Mouse (Mus musculus) olfactory bulb, adult 2 months (tissue): ENCODE results near the gene Traf6. TPM values are rescaled to one million over a fixed set of nuclear protein-coding genes. Genes with fewer than 3 reads are reported as not detected.
A peak's percentile ranks its signal among the peaks of the same experiment; 100 is the strongest.

ENCODE experiments used
- H3K27ac ChIP-seq: fragments of 200-500 bp; 2 replicates; pipeline ENCODE4 v1.5.1; 2012; ENCODE audit warnings: low read depth, low read length; ENCODE audit not compliant: insufficient read depth
- H3K4me1 ChIP-seq: fragments of 200-500 bp; 2 replicates; pipeline ENCODE4 v1.6.1; 2012; ENCODE audit warnings: low read length; ENCODE audit not compliant: control insufficient read depth, insufficient read depth
- H3K4me3 ChIP-seq: fragments of 200-500 bp; 2 replicates; pipeline ENCODE4 v1.5.1; 2012; ENCODE audit warnings: mild to moderate bottlenecking, low read depth, low read length, moderate library complexity; ENCODE audit not compliant: insufficient read depth
- CTCF ChIP-seq: fragments of 200-500 bp; IDR thresholded peaks from 2 replicates; pipeline ENCODE4 v1.5.1; 2012; ENCODE audit warnings: low read depth, mild to moderate bottlenecking, low read length, moderate library complexity; ENCODE audit not compliant: insufficient read depth
- POLR2A ChIP-seq: fragments of 200-500 bp; IDR thresholded peaks from 2 replicates; pipeline ENCODE4 v1.6.1; 2012; ENCODE audit warnings: mild to moderate bottlenecking, low read depth, low read length, moderate library complexity; ENCODE audit not compliant: insufficient read depth
- WGBS: fragments of 180-500 bp; shearing (Covaris S2); methylation state at CpG from one replicate; pipeline ENCODE4 v1.1.7; 2018; 5-methylcytosine and 5-hydroxymethylcytosine counted together
- polyA plus RNA-seq: library from polyadenylated mRNA; stranded (reverse); fragments of >200 nt; gene quantifications from 2 replicates; pipeline ENCODE4 v1.2.4, GENCODE M21; 2012; ENCODE audit warnings: low replicate concordance; ENCODE audit not compliant: missing spikeins, insufficient read depth, insufficient read length

Gene Traf6
- not detected in 2 replicates for polyA plus RNA-seq

DNA sequence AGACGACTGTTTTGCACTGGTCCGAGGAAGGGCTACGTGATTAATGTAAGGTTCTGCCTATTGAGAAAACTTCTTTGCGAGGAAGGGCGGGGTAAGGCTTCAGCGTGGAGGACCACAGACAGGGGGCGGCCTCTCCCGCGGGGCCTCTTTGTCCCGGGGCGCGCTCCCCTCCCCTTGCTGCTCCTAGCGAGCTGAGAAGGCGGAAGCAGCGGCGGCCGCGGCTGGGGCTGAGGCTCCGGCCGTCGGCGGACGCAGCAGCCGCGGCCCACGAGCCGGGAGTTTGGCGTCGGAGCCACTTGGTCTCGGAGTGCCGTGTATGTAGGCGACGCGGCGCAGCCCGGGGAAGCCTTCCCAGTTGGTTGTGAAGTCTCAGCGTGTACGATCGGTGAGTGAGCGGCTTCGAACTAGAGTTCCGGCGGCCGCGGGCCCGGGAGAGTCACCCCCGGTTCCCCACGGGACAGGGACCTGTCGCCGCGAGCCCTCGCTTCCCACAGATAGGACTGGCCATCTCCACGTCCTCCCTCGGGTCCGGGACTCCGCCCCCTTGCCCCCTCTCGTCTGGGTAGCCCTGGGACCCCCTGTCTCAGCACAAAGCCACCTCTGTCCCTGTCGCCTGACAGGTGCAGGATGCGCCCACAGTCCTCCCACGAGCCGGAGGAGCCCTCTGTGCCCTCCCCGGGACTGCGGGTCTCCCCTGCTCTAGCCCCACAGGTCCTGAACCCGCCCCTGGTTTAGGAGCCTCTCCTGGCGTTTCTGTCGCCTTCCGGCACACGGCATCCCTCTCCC is at the start of gene Traf6:
Gene Traf6, plus strand, starts transcription at position 194 of the 786 bp plus-strand sequence.
- H3K4me1 ChIP-seq = no peaks in the 10 kb centered on the region
- WGBS = under 1% methylated on average over 68 of the region's 68 CpGs
- H3K27ac ChIP-seq = no peak within 1 kb of the TSS
- peak; percentile 75 for TF ChIP-seq POLR2A
- no peak; the same call in 1 of the 2 replicates for TF ChIP-seq CTCF
- H3K4me3 ChIP-seq = peak within 1 kb of the TSS; percentile 96

DNA sequence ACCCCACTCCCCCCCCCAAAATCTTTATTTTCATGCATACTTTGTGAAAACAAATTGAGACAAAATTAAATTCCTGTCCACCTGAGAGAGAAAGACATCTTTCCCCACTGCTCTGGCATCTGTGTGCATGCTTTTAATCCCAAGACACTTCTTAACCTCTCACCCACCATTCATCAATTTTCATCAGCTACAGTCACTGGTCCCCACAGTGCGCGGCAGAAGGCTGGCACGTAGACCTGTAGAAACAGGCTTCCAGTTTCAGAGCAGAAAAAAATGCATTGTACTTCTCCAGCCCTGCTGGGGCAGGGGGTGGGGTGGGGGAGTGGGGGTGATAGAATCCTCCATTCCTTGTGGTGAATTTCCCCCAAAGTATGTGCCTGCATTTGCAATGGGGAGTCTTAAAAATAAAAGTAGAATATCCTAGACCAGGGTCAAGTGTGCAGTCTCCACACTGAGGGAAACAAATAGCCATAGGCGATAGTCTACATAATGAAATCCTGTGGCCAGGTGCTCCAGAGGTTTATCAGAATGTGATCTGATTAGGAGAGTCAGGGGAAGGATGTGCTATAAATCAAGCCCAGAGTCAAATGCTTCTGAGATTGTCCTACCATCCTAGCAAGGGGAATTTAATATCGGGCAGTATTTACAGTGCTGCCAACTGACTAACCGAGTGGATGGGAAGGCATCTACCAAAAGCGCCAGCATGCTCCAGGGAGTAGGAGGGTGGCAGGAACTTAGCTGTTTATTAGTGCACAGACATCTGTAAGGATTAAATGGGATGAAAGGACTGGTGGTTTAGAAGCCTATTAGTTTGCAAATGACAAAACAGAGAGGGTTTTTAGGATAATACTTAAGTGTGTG is 39.0 kb upstream of the Traf6 start:
- no peak for TF ChIP-seq POLR2A
- TF ChIP-seq CTCF = no peak
- Histone ChIP-seq H3K4me1 (no peaks in the 10 kb centered on the region), H3K27ac (no peak overlapping the region), H3K4me3 (no peak overlapping the region)
- WGBS = 42% methylated on average over 7 of the region's 7 CpGs

DNA sequence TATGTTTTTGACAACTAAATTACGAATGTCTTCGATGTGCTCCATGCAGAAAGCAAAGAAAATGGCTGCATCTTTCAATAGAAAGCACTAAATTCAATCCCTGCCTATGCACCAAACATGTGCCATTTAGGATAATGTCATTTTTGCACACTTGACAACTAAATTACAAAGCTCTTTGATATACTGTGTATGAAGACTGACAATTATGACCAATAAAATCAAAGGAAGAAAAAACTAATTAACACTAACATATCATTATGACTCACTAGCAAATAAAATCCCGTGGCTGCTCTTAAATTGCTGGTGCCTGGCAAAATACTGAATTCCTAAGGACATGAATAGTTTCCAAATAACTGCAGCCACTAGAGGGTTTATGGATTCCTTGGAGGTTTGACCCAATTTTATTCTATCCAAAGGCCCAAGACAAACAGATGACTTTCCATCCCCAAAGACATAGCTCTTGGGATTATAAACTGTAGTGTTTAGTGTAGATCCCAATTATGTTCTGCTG is 38.3 kb upstream of the Traf6 start:
- Histone ChIP-seq H3K4me3 (no peak overlapping the region), H3K27ac (no peak overlapping the region), H3K4me1 (no peaks in the 10 kb centered on the region)
- WGBS = 23% methylated on average over 3 of the region's 3 CpGs
- TF ChIP-seq CTCF (no peak), POLR2A (no peak)

DNA sequence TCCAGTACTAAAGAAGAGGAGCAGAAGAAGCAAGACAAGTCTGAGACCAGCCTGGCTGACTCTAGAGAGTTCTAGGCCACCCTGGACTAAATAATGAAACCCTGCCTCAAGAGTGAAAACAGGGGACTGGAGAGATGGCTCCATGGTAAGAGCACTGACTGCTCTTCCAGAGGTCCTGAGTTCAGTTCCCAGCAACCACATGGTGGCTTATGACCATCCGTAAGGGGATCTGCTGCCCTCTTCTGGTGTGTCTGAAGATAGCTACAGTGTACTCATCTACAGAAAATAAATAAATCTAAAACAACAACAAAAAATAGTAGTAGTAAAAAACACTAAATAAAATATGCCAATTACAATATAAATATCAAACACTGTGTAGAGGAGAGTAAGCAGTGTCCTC is 32.4 kb upstream of the Traf6 start:
- no peaks in the 10 kb centered on the region for H3K4me1 ChIP-seq
- no peak overlapping the region for H3K4me3 ChIP-seq
- 94% methylated on average over 1 of the region's 1 CpGs for WGBS
- TF ChIP-seq POLR2A = no peak
- TF ChIP-seq CTCF = no peak
- no peak overlapping the region for H3K27ac ChIP-seq

DNA sequence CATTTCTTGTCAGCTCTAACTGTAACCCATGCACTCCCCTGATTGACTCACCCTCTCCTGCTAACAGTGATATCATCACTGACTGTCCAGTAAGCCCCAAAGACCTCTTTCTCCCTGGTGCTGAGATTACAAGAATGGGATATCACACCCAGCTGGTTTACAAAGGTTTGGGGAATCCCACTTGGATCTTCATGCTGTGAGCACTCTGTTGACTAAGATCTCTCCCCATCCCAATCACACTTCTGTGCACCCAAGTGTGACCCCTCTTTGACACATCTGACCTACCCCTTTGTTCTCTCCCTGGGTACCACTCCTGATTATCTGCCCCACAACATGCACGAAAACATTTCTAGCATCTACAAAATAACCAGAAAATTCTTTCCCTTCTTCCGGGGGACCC is 29.9 kb upstream of the Traf6 start:
- Histone ChIP-seq H3K4me1 (no peaks in the 10 kb centered on the region), H3K4me3 (no peak overlapping the region), H3K27ac (no peak overlapping the region)
- 88% methylated on average over 2 of the region's 2 CpGs for WGBS
- TF ChIP-seq CTCF (no peak), POLR2A (no peak)

DNA sequence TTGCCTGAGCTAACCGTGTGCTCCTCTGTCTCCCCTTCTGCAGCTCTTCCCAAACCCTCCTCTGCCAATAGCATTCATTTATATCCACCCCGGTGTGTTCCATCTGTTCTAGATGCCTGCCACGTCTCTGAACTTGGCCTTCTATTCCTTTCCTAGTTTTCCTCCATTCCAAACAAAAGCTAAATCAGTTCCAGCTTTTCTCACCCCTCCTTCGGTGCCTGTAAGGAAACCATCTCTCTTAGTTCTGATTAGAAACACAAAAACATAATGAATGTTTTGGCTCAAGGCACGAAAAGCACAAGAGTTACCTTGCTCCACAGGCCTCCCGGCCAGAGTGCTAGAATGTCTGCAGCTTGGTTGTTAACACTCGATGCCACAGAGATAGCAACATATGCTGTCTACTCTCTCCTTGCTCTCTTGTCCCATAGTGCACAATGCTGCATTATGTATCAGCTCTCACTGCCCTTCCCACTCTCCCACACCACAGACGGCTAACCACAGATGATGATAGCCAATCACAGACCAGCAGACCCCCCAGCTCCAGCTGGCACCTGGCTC is 29.0 kb upstream of the Traf6 start, which contains the start of the genes Rag1 and B230118H07Rik:
Gene Rag1, minus strand, starts transcription at position 388 of the 558 bp plus-strand sequence.
Gene B230118H07Rik, minus strand, starts transcription at position 419 of the 558 bp plus-strand sequence.
- H3K4me3 ChIP-seq = no peak within 1 kb of the TSS

DNA sequence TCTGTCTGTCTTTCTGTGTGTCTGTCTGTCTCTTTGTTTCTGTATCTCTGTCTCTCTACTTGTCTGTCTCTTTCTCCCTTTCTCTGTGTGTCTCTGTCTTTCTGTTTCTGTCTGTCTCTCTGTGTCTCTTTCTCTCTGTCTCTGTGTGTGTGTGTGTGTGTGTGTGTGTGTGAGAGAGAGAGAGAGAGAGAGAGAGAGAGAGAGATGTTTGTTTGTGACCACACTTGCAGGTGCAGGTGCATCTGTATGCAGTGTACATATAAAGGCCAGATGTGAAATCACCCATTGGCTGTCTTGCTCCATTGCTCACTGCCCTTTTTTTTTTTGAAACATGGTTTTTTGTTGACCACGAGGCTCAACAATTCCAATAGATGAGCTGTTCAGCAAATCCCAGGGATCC is 27.8 kb upstream of the Traf6 start:
- Histone ChIP-seq H3K27ac (no peak overlapping the region), H3K4me1 (no peaks in the 10 kb centered on the region), H3K4me3 (no peak overlapping the region)
- 67% methylated on average over 1 of the region's 1 CpGs for WGBS
- TF ChIP-seq CTCF = no peak
- no peak for TF ChIP-seq POLR2A

More for the DNA sequence above, 29.0 kb upstream of the Traf6 start, which contains the start of the genes Rag1 and B230118H07Rik:
- H3K4me1 ChIP-seq = no peaks in the 10 kb centered on the region
- no peak within 1 kb of the TSS for H3K27ac ChIP-seq
- WGBS = 43% methylated on average over 8 of the region's 8 CpGs
- no peak for TF ChIP-seq CTCF
- TF ChIP-seq POLR2A = no peak

DNA sequence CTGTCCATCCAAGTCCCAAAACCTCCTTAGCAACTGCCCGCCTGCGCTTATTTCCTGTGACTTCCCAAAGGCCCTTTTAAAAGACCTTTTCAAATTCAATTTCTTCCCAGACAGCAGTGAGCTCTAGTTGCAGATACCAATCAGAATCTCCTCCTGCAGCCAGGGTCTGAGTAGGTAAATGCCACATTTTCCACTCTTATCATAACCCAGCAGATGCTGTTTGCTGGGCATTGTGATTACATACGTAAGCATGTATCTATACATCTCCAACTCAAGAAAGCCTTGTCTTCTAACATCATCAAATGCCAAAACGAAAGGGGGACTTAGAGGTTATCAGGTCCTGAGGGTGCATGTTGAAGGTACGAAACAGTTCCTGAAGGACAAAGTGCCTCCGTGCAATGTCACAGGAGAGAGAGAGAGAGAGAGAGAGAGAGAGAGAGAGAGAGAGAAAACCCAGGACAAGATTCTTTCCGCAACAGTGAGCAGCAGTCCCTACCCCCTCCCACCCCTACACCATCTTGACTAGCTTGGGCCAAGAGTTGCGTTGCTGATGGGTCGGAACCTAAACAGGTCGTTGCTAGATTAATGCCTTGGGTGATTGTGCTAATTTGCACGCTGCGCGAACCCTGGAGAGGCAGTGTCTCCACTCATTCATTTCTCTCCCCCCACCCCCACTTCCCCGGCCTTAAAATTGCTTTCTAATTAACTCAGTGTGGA is 25.9 kb upstream of the Traf6 start:
- no peak for TF ChIP-seq CTCF
- WGBS = 26% methylated on average over 14 of the region's 14 CpGs
- Histone ChIP-seq H3K4me1 (no peaks in the 10 kb centered on the region), H3K4me3 (peak overlapping the region; percentile 21), H3K27ac (no peak overlapping the region)
